Mouse (Mus musculus): Measurements from ENCODE around the gene Ptprg.

DNA sequence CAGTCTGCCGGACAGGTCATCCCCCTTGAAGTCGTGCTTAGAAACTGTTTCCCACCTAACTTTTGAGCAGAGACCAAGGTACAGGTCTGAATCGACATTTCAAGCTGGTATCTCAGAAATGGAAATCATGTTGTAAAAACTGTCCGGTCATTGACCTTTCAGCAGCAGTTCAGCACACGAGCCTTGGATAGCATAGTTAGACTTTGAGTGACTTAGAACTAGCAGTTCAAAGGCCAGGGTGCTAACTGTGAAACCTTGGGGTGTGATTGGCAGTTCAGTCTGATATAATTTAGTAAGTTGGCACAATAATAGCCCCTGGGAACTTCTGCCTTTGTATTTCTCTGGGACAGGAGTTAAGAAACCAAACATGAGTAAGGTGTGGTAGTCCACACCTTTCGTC, 312.5 kb downstream of the Ptprg start:
- TF ChIP-seq CTCF (conservative IDR thresholded peaks at IDR 0.05; ENCODE audit: low read length) = no peak
- no peak for TF ChIP-seq NANOG (IDR thresholded peaks at IDR 0.05; ENCODE audit: borderline replicate concordance, low read length)

All from E14TG2a.4 (cell line).